Mouse (Mus musculus): ENCODE data around the gene Tcl1b1.
"Not testable (repeated sequence)": the region's sequence is repeated elsewhere in the genome, so short reads cannot be mapped to it uniquely, and the experiment has no call there.

Tcl1b1 gene

DNA sequence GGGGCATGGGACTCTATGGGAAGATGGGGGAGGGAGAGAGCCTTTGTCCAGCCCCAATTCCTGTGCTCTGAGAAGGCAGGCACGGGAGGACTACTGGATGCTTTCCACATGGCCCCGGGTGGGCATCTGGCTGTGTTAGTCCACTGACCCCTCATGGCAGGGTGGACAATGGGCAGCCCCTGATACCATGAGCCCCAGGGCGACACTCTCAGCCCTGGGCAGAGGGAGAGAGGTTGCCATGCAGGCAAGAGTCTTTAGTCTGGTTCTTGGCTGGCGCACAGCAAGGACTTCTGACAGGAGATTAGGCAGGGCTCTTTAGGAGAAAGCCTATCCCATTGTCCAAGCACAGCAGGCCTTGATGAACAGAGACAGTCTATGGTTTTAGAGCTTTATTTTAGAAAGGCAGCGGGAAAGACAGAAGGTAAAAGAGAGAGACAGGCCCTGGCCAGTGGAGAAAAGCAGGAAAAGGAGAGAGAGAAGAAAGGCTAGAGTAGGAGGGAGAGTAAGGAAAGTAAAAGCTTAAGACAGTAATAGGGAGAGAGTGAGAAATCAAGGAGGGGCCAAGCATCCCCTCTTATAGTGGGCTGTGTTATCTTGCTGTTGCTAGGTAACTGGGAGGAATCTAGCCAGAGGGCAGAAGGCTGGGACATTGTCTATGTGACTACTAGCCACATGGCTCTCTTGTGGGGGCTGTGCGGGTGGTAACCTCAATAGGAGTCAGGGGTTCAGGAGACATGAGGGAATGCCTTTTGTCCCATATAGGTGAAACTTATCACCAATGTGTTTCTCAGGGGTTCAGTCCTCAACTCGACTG is 40.4 kb downstream of the Tcl1b1 start:
- DNase-seq (ENCODE audit: low spot score), result not testable (repeated sequence)

DNA sequence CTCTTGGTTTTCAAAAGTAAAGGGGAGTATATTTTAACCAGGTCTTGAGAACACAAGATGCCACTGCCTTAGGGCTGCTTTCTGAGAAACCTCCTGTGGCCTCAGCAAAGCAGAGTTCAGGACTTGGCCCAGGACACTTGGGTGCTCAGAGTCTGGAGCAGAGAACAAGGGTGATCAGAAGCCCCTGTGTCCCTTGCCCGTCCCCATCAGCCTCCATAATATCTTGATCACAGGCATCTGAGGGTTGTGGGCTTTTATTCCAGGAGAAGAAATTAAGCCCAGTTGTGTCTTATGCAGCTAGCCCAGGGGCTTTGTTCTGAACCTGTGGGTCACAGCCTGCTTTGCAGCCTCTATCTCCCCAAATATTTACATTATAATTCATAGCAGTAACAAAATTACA is 42.2 kb downstream of the Tcl1b1 start, which contains the start of gene Tcl1b4:
Tcl1b4 (plus strand) TSS at position 301 of the 400 bp plus-strand sequence.
- DNase-seq (ENCODE audit: low spot score), result not testable (repeated sequence)

DNA sequence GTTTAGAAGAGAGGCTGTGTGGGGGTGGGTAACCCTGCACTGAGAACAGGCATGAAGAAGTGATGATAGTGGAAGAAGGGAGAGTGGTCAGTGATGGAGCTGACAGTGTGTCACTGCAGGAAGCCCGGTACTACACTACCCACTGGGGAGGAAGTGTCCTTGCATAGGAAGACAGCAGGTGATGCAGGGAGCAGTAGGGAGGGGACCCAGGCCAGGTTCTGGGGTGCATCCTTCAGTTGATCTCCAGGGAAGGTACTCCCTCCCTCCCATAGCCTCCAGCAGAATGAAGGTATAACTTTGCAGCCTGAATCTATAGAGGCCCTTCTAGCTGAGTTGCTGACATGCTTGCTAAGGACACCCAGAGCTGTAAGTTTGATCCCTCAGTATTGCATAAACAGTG is 47.6 kb downstream of the Tcl1b1 start:
- DNase-seq (ENCODE audit: low spot score), result no peak

DNA sequence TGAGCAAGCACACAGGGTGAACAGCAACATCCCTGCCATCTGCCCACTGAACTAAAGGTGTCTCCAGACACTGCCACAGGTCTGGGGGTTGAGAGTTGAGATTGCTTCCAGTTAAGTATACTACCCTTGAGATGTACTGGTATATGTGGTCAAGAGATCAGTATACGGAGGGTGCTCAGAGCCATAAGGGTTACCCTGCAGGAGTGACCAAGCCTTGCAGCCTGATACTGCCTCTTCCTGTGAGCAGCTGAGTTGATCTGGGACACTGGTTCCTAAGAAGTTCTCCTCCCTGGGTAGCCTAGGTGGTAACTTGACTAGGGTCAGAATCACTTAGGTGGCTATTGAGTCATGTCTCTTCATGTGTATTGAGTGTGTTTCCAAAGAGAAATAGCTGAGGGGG is 49.0 kb downstream of the Tcl1b1 start:
- no peak for DNase-seq (ENCODE audit: low spot score)

DNA sequence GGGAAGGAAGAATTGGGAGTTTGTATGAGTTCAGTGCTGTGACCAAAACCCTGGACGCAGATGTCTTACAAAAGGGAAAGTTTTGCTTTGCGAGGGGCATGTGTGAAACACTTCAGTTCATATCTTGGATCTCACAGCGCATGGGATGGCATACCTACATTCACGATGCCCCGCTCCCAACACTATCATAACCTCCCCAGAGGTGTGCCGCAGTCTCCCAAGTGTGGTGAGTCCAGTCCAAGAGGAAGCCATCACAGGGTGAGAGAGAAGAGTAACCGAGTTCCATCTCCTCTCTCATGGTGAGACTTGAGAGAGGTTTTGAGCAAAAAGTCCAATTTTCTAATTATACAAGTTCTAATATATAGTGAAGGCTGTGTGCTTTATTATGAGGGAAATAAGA is 49.7 kb downstream of the Tcl1b1 start:
- DNase-seq (ENCODE audit: low spot score), result no peak

All from layer of hippocampus, adult 9-10 months (tissue).